Mouse (Mus musculus): ENCODE measurements around the gene Cox6b1. TPM values are rescaled to one million over a fixed set of nuclear protein-coding genes. Genes with fewer than 3 reads are reported as not detected.

Cox6b1 gene
- polyA plus RNA-seq, 1 experiment from 2014 or later = 848 TPM

DNA sequence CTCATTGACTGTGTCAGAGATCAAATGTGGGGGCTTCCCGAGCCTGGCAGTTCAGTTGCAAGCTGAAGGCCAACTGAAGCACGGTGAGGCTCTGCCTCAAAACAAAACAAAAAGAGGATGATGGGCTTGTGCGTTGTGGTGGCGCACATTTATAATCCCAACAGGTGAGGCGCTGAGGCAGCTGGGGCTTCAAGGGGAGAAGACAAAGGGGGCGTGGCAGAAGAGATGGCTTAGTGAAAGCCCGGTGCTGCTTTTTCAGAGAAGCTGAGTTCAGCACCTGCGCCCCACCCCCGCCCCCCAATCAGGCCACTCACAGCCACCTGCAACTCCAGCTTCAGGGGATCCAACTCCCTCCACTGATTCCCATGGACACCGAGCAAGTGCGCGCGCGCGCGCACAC is 17.5 kb downstream of the Cox6b1 start:
- H3K4me1 ChIP-seq (replicated peaks) = no peaks in the 10 kb centered on the region
- no peak overlapping the region for H3K27ac ChIP-seq
- ATAC-seq (ENCODE audit: insufficient number of reproducible peaks, insufficient read depth, low FRiP score, low TSS enrichment, low read depth) = no peak

DNA sequence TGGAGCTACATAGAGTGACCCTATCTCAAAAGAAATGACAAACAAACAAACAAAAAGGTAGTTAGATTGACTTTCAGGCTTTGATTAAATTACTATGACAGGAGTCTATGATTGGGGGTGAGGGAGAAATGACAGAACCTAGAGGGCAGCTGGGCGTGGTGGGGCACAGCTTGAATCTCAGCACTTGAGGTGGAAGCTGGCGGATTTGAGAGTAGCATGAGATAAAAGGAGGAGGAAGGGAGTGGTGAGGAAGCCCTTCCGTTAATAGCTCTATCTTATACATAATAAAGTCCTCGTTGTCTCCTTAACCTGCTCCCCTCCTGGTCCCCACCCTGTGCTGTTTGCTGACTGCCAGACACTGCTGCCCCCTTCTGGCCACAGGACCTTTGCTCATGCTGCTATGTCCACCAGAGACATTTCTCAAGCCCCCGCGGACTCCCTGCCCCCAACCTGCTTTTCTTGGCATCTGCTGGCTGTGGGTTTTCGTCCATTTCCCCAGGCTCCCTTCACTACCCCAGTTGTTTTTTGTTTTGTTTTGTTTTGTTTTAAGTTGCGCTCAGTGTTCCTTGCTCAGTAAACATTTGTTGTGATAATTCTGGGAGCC is 18.1 kb downstream of the Cox6b1 start:
- Histone ChIP-seq H3K36me3 (no peaks in the 10 kb centered on the region), H3K4me1 (replicated peaks) (no peaks in the 10 kb centered on the region), H3K9ac (replicated peaks) (no peak overlapping the region), H3K4me3 (replicated peaks) (no peak overlapping the region), H3K27me3 (peaks cover 4% of the 10 kb centered on the region; the same call in 1 of the 2 replicates), H3K27ac (no peak overlapping the region), H3K4me2 (no peak overlapping the region), H3K9me3 (no peaks in the 10 kb centered on the region)
- 30% methylated on average over 8 of the region's 8 CpGs for WGBS
- no peak for ATAC-seq (ENCODE audit: insufficient number of reproducible peaks, insufficient read depth, low FRiP score, low TSS enrichment, low read depth)

More for the DNA sequence above, 17.5 kb downstream of the Cox6b1 start:
- WGBS = 51% methylated on average over 16 of the region's 16 CpGs
- Histone ChIP-seq H3K27me3 (peaks cover 4% of the 10 kb centered on the region; the same call in 1 of the 2 replicates), H3K9ac (replicated peaks) (no peak overlapping the region), H3K4me3 (replicated peaks) (no peak overlapping the region), H3K9me3 (no peaks in the 10 kb centered on the region), H3K36me3 (no peaks in the 10 kb centered on the region), H3K4me2 (no peak overlapping the region)

DNA sequence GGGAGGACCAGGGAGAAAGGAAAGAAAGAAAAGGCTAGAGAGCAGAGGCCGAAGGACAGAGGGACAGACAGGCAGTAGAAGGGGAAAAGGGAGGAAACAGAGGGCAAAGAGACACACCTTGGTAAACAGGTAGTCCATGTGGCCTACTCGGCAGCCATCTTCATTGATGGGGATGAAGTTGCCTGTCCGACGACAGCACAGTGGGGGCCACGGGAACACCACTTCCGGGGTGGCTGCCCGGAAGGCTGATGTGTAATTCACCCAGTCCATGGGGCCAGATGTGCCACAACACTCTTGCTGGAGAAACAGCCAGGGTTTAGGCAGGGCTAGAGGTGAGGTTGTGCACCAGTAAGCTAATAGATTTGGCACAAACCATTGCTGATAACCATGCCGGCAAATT is 21.0 kb downstream of the Cox6b1 start:
- no peak for ATAC-seq (ENCODE audit: insufficient number of reproducible peaks, insufficient read depth, low FRiP score, low TSS enrichment, low read depth)
- no peak overlapping the region for H3K27ac ChIP-seq

DNA sequence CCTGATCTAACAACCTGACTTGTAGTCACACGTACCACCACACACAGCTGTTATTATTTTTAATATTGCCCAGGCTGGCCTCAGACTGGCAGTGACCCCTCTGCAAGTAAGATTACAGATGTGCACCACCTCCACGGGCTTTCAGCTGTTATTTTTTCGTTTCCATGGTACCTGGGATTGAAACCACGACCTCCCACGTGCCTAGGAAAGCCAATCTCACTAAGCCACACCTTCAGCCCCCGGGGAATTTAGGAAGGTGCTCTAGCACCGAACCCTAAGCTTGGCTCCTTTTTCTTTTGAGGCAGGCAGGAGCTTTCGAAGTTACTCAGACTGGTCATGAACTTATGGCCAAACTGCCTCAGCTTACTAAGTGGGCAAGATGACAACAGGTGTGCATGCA is 21.5 kb downstream of the Cox6b1 start:
- Histone ChIP-seq H3K27ac (no peak overlapping the region), H3K4me3 (replicated peaks) (no peak overlapping the region), H3K36me3 (no peaks in the 10 kb centered on the region), H3K9ac (replicated peaks) (no peak overlapping the region), H3K9me3 (0 out of 2 replicates have a peak, but pooled peaks cover 4% of the 10 kb centered on the region), H3K27me3 (peaks cover 4% of the 10 kb centered on the region; the same call in 1 of the 2 replicates), H3K4me1 (replicated peaks) (no peaks in the 10 kb centered on the region), H3K4me2 (no peak overlapping the region)
- no peak for ATAC-seq (ENCODE audit: insufficient number of reproducible peaks, insufficient read depth, low FRiP score, low TSS enrichment, low read depth)
- 53% methylated on average over 8 of the region's 8 CpGs for WGBS

More for the DNA sequence above, 21.0 kb downstream of the Cox6b1 start:
- no peak overlapping the region for H3K4me3 ChIP-seq (replicated peaks)
- peaks cover 4% of the 10 kb centered on the region; the same call in 1 of the 2 replicates for H3K27me3 ChIP-seq
- H3K36me3 ChIP-seq = no peaks in the 10 kb centered on the region
- H3K4me1 ChIP-seq (replicated peaks) = no peaks in the 10 kb centered on the region
- 83% methylated on average over 8 of the region's 8 CpGs for WGBS
- H3K4me2 ChIP-seq = no peak overlapping the region
- 0 out of 2 replicates have a peak, but pooled peaks cover 4% of the 10 kb centered on the region for H3K9me3 ChIP-seq
- H3K9ac ChIP-seq (replicated peaks) = no peak overlapping the region

DNA sequence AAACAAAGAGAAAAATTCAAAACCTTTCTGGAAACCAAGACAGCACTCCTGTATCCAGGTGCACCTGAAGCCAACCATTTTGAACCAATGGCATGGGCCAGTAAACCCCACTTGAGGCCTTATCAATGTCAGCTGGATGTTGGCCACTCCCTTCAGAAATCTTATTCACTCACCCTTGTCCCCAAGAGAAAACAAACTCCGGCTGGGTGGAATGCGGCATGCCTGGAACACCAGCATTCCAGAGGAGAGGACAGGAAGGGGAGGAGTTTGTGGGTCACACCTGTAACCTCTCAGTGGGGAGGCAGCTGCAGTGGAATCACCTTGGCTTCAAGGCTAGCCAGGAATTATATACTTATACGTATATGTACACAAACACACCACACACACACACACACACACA is 23.4 kb downstream of the Cox6b1 start:
- Histone ChIP-seq H3K36me3 (no peaks in the 10 kb centered on the region), H3K4me3 (replicated peaks) (no peak overlapping the region), H3K9me3 (0 out of 2 replicates have a peak, but pooled peaks cover 4% of the 10 kb centered on the region), H3K27me3 (no peaks in the 10 kb centered on the region), H3K4me2 (no peak overlapping the region), H3K9ac (replicated peaks) (no peak overlapping the region), H3K4me1 (replicated peaks) (no peaks in the 10 kb centered on the region), H3K27ac (no peak overlapping the region)
- ATAC-seq (ENCODE audit: insufficient number of reproducible peaks, insufficient read depth, low FRiP score, low TSS enrichment, low read depth) = no peak
- 28% methylated on average over 3 of the region's 3 CpGs for WGBS

DNA sequence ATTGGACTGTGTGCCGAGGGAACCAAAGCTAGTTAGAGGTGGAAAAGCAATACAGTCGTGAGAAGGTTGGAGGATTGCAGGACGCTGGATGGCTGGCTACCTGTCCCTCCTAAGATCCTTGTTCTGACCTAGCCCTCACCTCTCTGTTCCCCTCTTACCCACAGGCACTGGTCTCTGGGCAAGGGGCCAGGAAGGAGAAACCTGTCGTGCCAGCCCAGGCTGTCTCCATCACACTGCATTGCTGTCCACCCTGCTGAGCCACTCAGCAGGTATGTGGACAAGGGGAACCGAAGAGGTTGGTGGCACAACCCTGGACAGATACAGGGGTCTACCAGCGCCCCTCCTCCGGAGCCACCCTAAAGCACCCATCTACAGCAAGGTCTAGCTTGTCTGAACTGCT is 25.3 kb downstream of the Cox6b1 start:
- no peaks in the 10 kb centered on the region for H3K4me1 ChIP-seq (replicated peaks)
- no peak overlapping the region for H3K9ac ChIP-seq (replicated peaks)
- no peaks in the 10 kb centered on the region for H3K27me3 ChIP-seq
- no peak for ATAC-seq (ENCODE audit: insufficient number of reproducible peaks, insufficient read depth, low FRiP score, low TSS enrichment, low read depth)
- H3K27ac ChIP-seq = no peak overlapping the region
- H3K4me2 ChIP-seq = no peak overlapping the region
- H3K9me3 ChIP-seq = 0 out of 2 replicates have a peak, but pooled peaks cover 4% of the 10 kb centered on the region
- no peaks in the 10 kb centered on the region for H3K36me3 ChIP-seq
- 69% methylated on average over 7 of the region's 7 CpGs for WGBS
- H3K4me3 ChIP-seq (replicated peaks) = no peak overlapping the region

DNA sequence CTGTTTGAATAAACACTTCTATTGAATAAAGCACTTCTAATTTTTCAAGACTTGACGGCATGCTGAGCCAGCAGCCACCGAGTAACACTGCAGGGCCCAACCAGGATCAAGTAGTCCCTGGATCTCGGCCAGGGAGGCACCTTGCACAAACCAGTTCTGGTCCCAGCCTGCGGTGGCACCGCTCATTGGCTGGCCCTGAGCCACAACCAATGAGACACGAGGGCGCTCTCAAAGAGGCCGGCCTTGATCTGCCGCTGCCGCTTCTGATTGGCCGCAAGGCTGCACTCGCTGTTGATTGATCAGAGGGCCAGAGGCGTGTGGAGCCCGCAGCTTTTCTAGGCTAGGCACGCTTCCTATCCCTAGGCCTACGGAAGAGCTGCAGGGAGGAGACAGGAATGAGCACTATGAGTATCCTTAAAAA is 26.0 kb downstream of the Cox6b1 start:
- no peak overlapping the region for H3K9ac ChIP-seq (replicated peaks)
- no peak overlapping the region for H3K4me2 ChIP-seq
- no peak overlapping the region for H3K4me3 ChIP-seq (replicated peaks)
- H3K27me3 ChIP-seq = peaks cover 3% of the 10 kb centered on the region
- peak; percentile 92 for ATAC-seq (ENCODE audit: insufficient number of reproducible peaks, insufficient read depth, low FRiP score, low TSS enrichment, low read depth)
- 0 out of 2 replicates have a peak, but pooled peaks cover 4% of the 10 kb centered on the region for H3K9me3 ChIP-seq
- 3% methylated on average over 16 of the region's 16 CpGs for WGBS
- H3K27ac ChIP-seq = no peak overlapping the region
- H3K36me3 ChIP-seq = no peaks in the 10 kb centered on the region
- no peaks in the 10 kb centered on the region for H3K4me1 ChIP-seq (replicated peaks)

DNA sequence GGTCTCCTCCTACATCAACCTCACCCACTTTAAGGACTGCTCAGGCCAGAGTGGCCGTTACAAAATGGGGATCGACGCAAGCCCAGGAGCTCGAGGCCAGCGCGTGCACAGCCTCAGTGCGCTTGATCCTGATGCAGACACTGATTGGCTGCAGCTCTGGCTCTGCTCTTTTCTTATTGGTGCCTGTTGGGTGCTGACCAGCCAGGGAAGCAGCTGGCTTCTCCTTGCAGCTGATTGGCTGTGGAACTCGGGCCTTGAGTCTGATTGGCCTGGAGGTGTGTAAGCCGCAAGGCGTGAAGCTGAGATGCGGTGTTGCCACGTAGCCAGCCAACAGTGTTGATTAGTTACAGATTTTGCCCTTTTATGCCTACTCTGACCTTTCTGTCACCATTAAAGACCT is 27.2 kb downstream of the Cox6b1 start, which contains the start of gene Zbtb32:
Gene Zbtb32 (minus strand): TSS at position 124 of the 400 bp plus-strand sequence.
- Histone ChIP-seq H3K9me3 (0 out of 2 replicates have a peak, but pooled peaks cover 4% of the 10 kb centered on the region), H3K36me3 (no peaks in the 10 kb centered on the region), H3K9ac (replicated peaks) (no peak within 1 kb of the TSS), H3K4me2 (no peak within 1 kb of the TSS), H3K4me3 (replicated peaks) (no peak within 1 kb of the TSS), H3K4me1 (replicated peaks) (no peaks in the 10 kb centered on the region), H3K27me3 (peaks cover 5% of the 10 kb centered on the region), H3K27ac (no peak within 1 kb of the TSS)
- ATAC-seq (ENCODE audit: insufficient number of reproducible peaks, insufficient read depth, low FRiP score, low TSS enrichment, low read depth) = no peak
- 92% methylated on average over 12 of the region's 12 CpGs for WGBS

DNA sequence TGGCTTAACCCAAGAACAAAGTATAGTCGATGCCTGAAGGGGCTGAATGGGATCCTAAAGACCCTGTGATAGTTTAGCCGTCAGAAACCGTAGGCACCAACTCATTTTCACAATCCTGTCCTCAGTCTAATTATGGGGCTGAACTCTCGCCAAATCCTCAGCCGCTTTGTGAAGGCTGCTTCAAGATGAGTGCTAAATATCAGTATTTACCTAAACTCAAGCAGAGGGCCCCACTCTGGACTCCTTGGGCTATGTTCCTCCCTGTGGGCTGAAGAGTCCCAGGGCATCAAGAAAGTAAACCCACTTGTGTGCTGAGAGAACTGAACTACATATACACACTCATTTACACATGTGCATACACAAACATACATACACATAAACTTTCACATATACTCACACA is 29.1 kb downstream of the Cox6b1 start:
- Histone ChIP-seq H3K9ac (replicated peaks) (no peak overlapping the region), H3K4me2 (no peak overlapping the region), H3K4me1 (replicated peaks) (no peaks in the 10 kb centered on the region), H3K27ac (no peak overlapping the region), H3K36me3 (no peaks in the 10 kb centered on the region), H3K27me3 (peaks cover 5% of the 10 kb centered on the region), H3K4me3 (replicated peaks) (no peak overlapping the region), H3K9me3 (0 out of 2 replicates have a peak, but pooled peaks cover 2% of the 10 kb centered on the region)
- ATAC-seq (ENCODE audit: insufficient number of reproducible peaks, insufficient read depth, low FRiP score, low TSS enrichment, low read depth) = no peak
- 77% methylated on average over 5 of the region's 5 CpGs for WGBS

DNA sequence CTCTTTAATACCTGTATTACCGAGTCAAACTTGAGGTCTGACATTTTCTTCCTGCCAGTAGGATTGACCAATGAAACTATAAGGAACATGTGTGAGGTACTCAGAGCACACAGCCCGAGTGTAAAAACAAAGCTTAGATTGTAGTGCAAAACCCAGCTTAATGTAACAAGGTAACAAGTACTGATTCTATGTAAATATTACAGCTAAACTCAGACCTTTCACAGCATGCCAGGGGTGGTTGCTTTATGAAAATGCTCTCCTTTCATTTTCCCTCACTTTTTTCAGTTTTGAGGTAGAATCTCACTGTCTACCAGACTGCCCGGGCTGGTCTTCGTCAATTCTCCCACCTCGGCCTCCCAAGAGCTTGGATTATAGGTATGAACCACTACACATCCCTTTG is 29.9 kb downstream of the Cox6b1 start:
- WGBS = 80% methylated on average over 5 of the region's 5 CpGs
- no peaks in the 10 kb centered on the region for H3K36me3 ChIP-seq
- no peak for ATAC-seq (ENCODE audit: insufficient number of reproducible peaks, insufficient read depth, low FRiP score, low TSS enrichment, low read depth)

DNA sequence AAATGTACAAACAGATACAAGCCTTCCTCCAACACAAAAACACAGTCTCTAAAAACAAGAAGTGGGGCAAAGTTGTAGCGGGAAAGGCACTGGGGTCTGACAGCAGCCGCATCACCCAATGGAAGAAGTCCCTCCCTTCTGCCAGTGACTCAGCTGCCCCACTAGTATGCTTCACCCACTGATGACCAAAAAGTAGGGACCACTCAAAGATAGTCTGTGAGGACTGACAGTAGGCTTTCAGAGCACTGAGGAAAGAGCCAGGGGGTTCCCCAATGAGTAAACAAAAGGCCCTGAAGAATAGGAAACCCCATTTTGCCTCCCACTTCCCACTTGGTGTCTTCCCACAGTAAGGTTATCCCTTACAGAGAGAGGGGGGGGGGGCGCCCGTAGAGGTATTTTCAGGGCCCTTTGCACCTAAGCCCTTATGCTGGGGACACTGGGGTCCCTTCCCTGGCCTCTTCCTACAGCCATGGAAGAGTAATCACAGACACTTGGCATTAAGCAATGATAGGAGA is 31.4 kb downstream of the Cox6b1 start:
- H3K9ac ChIP-seq (replicated peaks) = no peak overlapping the region
- H3K4me1 ChIP-seq (replicated peaks) = peaks cover 5% of the 10 kb centered on the region
- H3K9me3 ChIP-seq = no peaks in the 10 kb centered on the region
- H3K4me3 ChIP-seq (replicated peaks) = no peak overlapping the region
- peaks cover 5% of the 10 kb centered on the region for H3K27me3 ChIP-seq
- 68% methylated on average over 4 of the region's 4 CpGs for WGBS
- no peak overlapping the region for H3K4me2 ChIP-seq
- no peak for ATAC-seq (ENCODE audit: insufficient number of reproducible peaks, insufficient read depth, low FRiP score, low TSS enrichment, low read depth)
- H3K36me3 ChIP-seq = no peaks in the 10 kb centered on the region
- no peak overlapping the region for H3K27ac ChIP-seq

More for the DNA sequence above, 29.9 kb downstream of the Cox6b1 start:
- H3K27me3 ChIP-seq = peaks cover 5% of the 10 kb centered on the region
- no peaks in the 10 kb centered on the region for H3K4me1 ChIP-seq (replicated peaks)
- no peak overlapping the region for H3K4me2 ChIP-seq
- H3K9ac ChIP-seq (replicated peaks) = no peak overlapping the region
- no peaks in the 10 kb centered on the region for H3K9me3 ChIP-seq
- H3K27ac ChIP-seq = no peak overlapping the region
- H3K4me3 ChIP-seq (replicated peaks) = no peak overlapping the region
